Mouse (Mus musculus): Measurements from ENCODE around the gene Dennd1a. TPM values are rescaled to one million over a fixed set of nuclear protein-coding genes. Genes with fewer than 3 reads are reported as not detected.

Gene Dennd1a
- polyA plus RNA-seq, 1 experiment = 11.9 TPM

GRCm38 (mm10) chr2:38223759-38224158 is 63.4 kb downstream of the Dennd1a start:
- TF ChIP-seq POLR2A (IDR thresholded peaks at IDR 0.05; ENCODE audit: insufficient read depth, low read length) = no peak
- no peak for TF ChIP-seq CTCF (IDR thresholded peaks at IDR 0.05; ENCODE audit: low read depth, low read length)
- no peak for TF ChIP-seq EP300 (IDR thresholded peaks at IDR 0.05; ENCODE audit: insufficient read depth, low read depth, low read length)
- H3K4me3 ChIP-seq (ENCODE audit: low read depth, low read length) = no peak overlapping the region
- H3K9me3 ChIP-seq (replicated peaks; ENCODE audit: control insufficient read depth, insufficient read depth, low read length, poor library complexity, severe bottlenecking) = no peaks in the 10 kb centered on the region
- no peak overlapping the region for H3K9ac ChIP-seq (ENCODE audit: low read depth, poor library complexity, severe bottlenecking)
- H3K4me1 ChIP-seq (ENCODE audit: control insufficient read depth, insufficient read depth, low read length) = no peaks in the 10 kb centered on the region
- no peaks in the 10 kb centered on the region for H3K27me3 ChIP-seq (ENCODE audit: control insufficient read depth, insufficient read depth, low read length, poor library complexity, severe bottlenecking)
- no peak overlapping the region for H3K27ac ChIP-seq (ENCODE audit: insufficient read depth, low read length)
- no peaks in the 10 kb centered on the region for H3K36me3 ChIP-seq (ENCODE audit: control insufficient read depth, insufficient read depth, low read length, poor library complexity, severe bottlenecking)

- no peak overlapping the region for H3K4me3 ChIP-seq (ENCODE audit: low read depth, low read length)
- H3K27ac ChIP-seq (ENCODE audit: insufficient read depth, low read length) = no peak overlapping the region
- no peaks in the 10 kb centered on the region for H3K4me1 ChIP-seq (ENCODE audit: control insufficient read depth, insufficient read depth, low read length)
- H3K9ac ChIP-seq (ENCODE audit: low read depth, poor library complexity, severe bottlenecking) = no peak overlapping the region
- no peaks in the 10 kb centered on the region for H3K9me3 ChIP-seq (replicated peaks; ENCODE audit: control insufficient read depth, insufficient read depth, low read length, poor library complexity, severe bottlenecking)
- H3K36me3 ChIP-seq (ENCODE audit: control insufficient read depth, insufficient read depth, low read length, poor library complexity, severe bottlenecking) = no peaks in the 10 kb centered on the region
- no peaks in the 10 kb centered on the region for H3K27me3 ChIP-seq (ENCODE audit: control insufficient read depth, insufficient read depth, low read length, poor library complexity, severe bottlenecking)
- TF ChIP-seq CTCF (IDR thresholded peaks at IDR 0.05; ENCODE audit: low read depth, low read length) (no peak), POLR2A (IDR thresholded peaks at IDR 0.05; ENCODE audit: insufficient read depth, low read length) (no peak), EP300 (IDR thresholded peaks at IDR 0.05; ENCODE audit: insufficient read depth, low read depth, low read length) (no peak)
Observed at GRCm38 (mm10) chr2:38221461-38221860, 65.7 kb downstream of the Dennd1a start.

GRCm38 (mm10) chr2:38220687-38221435 is 66.3 kb downstream of the Dennd1a start:
- TF ChIP-seq CTCF (IDR thresholded peaks at IDR 0.05; ENCODE audit: low read depth, low read length) = no peak
- no peak for TF ChIP-seq EP300 (IDR thresholded peaks at IDR 0.05; ENCODE audit: insufficient read depth, low read depth, low read length)
- no peak for TF ChIP-seq POLR2A (IDR thresholded peaks at IDR 0.05; ENCODE audit: insufficient read depth, low read length)
- Histone ChIP-seq H3K36me3 (ENCODE audit: control insufficient read depth, insufficient read depth, low read length, poor library complexity, severe bottlenecking) (no peaks in the 10 kb centered on the region), H3K4me1 (ENCODE audit: control insufficient read depth, insufficient read depth, low read length) (no peaks in the 10 kb centered on the region), H3K27me3 (ENCODE audit: control insufficient read depth, insufficient read depth, low read length, poor library complexity, severe bottlenecking) (no peaks in the 10 kb centered on the region), H3K9ac (ENCODE audit: low read depth, poor library complexity, severe bottlenecking) (no peak overlapping the region), H3K4me3 (ENCODE audit: low read depth, low read length) (no peak overlapping the region), H3K9me3 (replicated peaks; ENCODE audit: control insufficient read depth, insufficient read depth, low read length, poor library complexity, severe bottlenecking) (no peaks in the 10 kb centered on the region), H3K27ac (ENCODE audit: insufficient read depth, low read length) (no peak overlapping the region)

GRCm38 (mm10) chr2:38219666-38220065 is 67.5 kb downstream of the Dennd1a start:
- no peaks in the 10 kb centered on the region for H3K27me3 ChIP-seq (ENCODE audit: control insufficient read depth, insufficient read depth, low read length, poor library complexity, severe bottlenecking)
- no peaks in the 10 kb centered on the region for H3K36me3 ChIP-seq (ENCODE audit: control insufficient read depth, insufficient read depth, low read length, poor library complexity, severe bottlenecking)
- no peak for TF ChIP-seq POLR2A (IDR thresholded peaks at IDR 0.05; ENCODE audit: insufficient read depth, low read length)
- no peak for TF ChIP-seq CTCF (IDR thresholded peaks at IDR 0.05; ENCODE audit: low read depth, low read length)
- no peak for TF ChIP-seq EP300 (IDR thresholded peaks at IDR 0.05; ENCODE audit: insufficient read depth, low read depth, low read length)
- no peaks in the 10 kb centered on the region for H3K4me1 ChIP-seq (ENCODE audit: control insufficient read depth, insufficient read depth, low read length)
- H3K9ac ChIP-seq (ENCODE audit: low read depth, poor library complexity, severe bottlenecking) = no peak overlapping the region
- no peaks in the 10 kb centered on the region for H3K9me3 ChIP-seq (replicated peaks; ENCODE audit: control insufficient read depth, insufficient read depth, low read length, poor library complexity, severe bottlenecking)
- H3K27ac ChIP-seq (ENCODE audit: insufficient read depth, low read length) = no peak overlapping the region
- no peak overlapping the region for H3K4me3 ChIP-seq (ENCODE audit: low read depth, low read length)

GRCm38 (mm10) chr2:38213041-38213440 is 74.1 kb downstream of the Dennd1a start:
- no peak for TF ChIP-seq CTCF (IDR thresholded peaks at IDR 0.05; ENCODE audit: low read depth, low read length)
- no peak for TF ChIP-seq POLR2A (IDR thresholded peaks at IDR 0.05; ENCODE audit: insufficient read depth, low read length)
- TF ChIP-seq EP300 (IDR thresholded peaks at IDR 0.05; ENCODE audit: insufficient read depth, low read depth, low read length) = no peak
- Histone ChIP-seq H3K4me1 (ENCODE audit: control insufficient read depth, insufficient read depth, low read length) (no peaks in the 10 kb centered on the region), H3K4me3 (ENCODE audit: low read depth, low read length) (no peak overlapping the region), H3K27me3 (ENCODE audit: control insufficient read depth, insufficient read depth, low read length, poor library complexity, severe bottlenecking) (no peaks in the 10 kb centered on the region), H3K36me3 (ENCODE audit: control insufficient read depth, insufficient read depth, low read length, poor library complexity, severe bottlenecking) (no peaks in the 10 kb centered on the region), H3K9ac (ENCODE audit: low read depth, poor library complexity, severe bottlenecking) (no peak overlapping the region), H3K27ac (ENCODE audit: insufficient read depth, low read length) (no peak overlapping the region), H3K9me3 (replicated peaks; ENCODE audit: control insufficient read depth, insufficient read depth, low read length, poor library complexity, severe bottlenecking) (no peaks in the 10 kb centered on the region)

- no peaks in the 10 kb centered on the region for H3K36me3 ChIP-seq (ENCODE audit: control insufficient read depth, insufficient read depth, low read length, poor library complexity, severe bottlenecking)
- no peaks in the 10 kb centered on the region for H3K4me1 ChIP-seq (ENCODE audit: control insufficient read depth, insufficient read depth, low read length)
- H3K27me3 ChIP-seq (ENCODE audit: control insufficient read depth, insufficient read depth, low read length, poor library complexity, severe bottlenecking) = no peaks in the 10 kb centered on the region
- TF ChIP-seq CTCF (IDR thresholded peaks at IDR 0.05; ENCODE audit: low read depth, low read length) = no peak
- no peak for TF ChIP-seq POLR2A (IDR thresholded peaks at IDR 0.05; ENCODE audit: insufficient read depth, low read length)
- no peak for TF ChIP-seq EP300 (IDR thresholded peaks at IDR 0.05; ENCODE audit: insufficient read depth, low read depth, low read length)
- H3K27ac ChIP-seq (ENCODE audit: insufficient read depth, low read length) = no peak overlapping the region
- H3K9me3 ChIP-seq (replicated peaks; ENCODE audit: control insufficient read depth, insufficient read depth, low read length, poor library complexity, severe bottlenecking) = no peaks in the 10 kb centered on the region
- H3K4me3 ChIP-seq (ENCODE audit: low read depth, low read length) = no peak overlapping the region
- no peak overlapping the region for H3K9ac ChIP-seq (ENCODE audit: low read depth, poor library complexity, severe bottlenecking)
Observed at GRCm38 (mm10) chr2:38211426-38211825, 75.8 kb downstream of the Dennd1a start.

Measured in ES-Bruce4 (cell line).